Mouse (Mus musculus) hindlimb bud, embryonic 11.5 days (tissue): ENCODE measurements around the gene Fkbp2.

Experiments
- DNase-seq: peaks from one replicate; pipeline ENCODE4 v3.0.0-alpha.2; 2012; ENCODE audit warnings: low read depth, low spot score; ENCODE audit errors: extremely low spot score

Fkbp2 gene

DNA sequence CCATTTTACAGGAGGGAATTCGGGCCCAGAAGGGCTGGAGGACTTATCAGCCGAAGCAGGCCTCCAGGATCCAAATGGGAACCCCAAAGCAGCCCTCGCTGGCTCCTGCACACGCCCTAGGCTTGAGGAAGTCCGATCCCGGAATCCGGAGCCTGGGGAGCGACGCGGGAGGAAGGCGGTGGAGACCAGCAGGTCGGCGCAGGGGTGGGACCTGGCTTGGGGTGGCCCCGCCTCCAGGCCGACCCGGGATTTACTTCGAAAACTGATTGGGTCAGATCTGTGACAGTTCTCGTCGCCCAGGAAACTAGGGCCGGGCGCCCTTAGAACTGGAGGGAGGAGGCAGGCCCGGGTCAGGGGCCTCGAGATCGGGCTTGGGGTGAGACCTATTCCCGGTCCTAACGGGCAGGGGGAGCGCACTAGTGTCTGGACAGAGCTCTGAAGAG is 38.0 kb downstream of the Fkbp2 start, which contains the start of gene Gpr137:
Gpr137 (minus strand) TSS at position 232 of the 443 bp plus-strand sequence.
- no peak for DNase-seq

GRCm38 (mm10) chr19:6941372-6942248 is 38.7 kb downstream of the Fkbp2 start, which contains the start of gene Bad:
TSS of gene Bad (plus strand) at chr19:6941861.
- DNase-seq = no peak

- no peak for DNase-seq
These were observed 39.6 kb downstream of the Fkbp2 start for GRCm38 (mm10) chr19:6940396-6941351.

GRCm38 (mm10) chr19:6939106-6940002 is 40.9 kb downstream of the Fkbp2 start:
- DNase-seq = no peak

GRCm38 (mm10) chr19:6937541-6938465 is 42.5 kb downstream of the Fkbp2 start:
- DNase-seq = no peak

DNA sequence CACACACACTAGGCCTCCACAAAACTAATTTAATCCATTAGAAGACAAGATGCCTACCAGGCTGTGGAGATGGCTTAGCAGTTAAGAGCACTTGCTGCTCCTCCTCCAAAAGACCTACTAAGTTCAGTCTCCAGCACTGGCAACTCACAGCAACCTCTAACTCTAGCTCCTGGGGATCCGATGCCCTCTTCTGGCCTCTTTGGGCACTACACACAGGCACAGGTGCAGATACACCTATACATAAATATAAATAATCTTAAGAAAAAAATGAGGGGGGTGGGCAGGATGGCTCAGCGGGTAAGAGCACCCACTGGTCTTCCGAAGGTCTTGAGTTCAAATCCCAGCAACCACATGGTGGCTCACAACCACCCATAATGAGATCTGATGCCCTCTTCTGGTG is 44.0 kb downstream of the Fkbp2 start:
- DNase-seq = no peak

GRCm38 (mm10) chr19:6934195-6934977 is 45.9 kb downstream of the Fkbp2 start, which contains the start of gene Kcnk4:
TSS of gene Kcnk4 (minus strand) at chr19:6934515.
- no peak for DNase-seq

DNA sequence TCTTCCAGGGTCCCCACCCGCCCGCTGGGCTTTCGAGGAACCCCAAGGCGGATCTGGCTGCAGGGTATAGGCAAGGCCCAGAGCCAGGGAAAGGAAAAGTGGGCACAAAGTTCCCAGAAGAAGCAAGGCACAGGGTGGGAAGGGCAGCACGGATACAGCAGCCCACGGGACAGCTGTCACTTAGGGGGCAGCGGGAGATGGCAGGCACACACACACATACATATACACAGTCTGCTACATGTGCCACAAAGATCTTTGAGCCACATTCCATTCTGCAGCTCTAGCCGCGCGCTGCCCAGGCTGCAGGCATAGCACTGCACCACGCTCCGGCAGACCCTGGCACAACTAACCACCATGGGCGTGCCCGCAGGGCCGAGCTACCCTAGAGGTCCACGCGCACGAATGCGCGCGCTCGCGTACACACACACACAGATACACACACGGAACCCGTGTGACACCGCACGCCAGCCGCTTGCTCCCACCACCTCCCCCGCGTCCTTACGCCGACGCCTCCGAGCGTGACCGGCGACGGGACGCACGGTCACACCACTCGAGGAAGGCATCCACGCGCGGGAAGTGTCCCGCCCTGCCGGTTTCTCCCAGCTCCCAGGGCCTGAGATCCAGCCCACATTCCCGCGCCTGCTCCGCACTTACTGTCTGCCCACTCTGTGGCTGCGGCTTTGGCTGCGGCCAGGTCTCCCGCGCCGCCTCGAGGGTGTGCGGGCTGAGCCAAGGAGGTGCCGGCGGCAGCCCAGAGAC is 46.7 kb downstream of the Fkbp2 start:
- no peak for DNase-seq

- DNase-seq = no peak
These were observed 47.2 kb downstream of the Fkbp2 start for GRCm38 (mm10) chr19:6933102-6933435.

DNA sequence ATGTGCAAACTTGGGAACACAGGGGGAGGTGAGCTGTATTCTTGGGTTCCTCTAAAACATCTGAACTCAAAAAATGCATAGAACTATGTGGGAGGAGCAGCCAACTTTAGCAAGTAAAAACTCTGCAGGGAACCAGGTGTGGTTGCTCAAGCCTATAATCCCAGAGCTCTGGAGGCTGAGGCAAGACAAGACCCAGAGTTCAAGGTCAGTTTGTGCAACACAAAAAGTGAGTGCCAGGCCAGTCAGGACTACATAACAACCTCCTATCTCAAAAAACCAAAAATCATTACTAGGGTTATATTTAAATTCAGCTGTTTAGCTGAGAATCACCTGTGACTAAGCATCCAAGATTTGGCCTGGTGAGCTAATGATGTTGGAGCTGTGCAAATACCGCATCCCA is 48.3 kb downstream of the Fkbp2 start:
- no peak for DNase-seq

DNA sequence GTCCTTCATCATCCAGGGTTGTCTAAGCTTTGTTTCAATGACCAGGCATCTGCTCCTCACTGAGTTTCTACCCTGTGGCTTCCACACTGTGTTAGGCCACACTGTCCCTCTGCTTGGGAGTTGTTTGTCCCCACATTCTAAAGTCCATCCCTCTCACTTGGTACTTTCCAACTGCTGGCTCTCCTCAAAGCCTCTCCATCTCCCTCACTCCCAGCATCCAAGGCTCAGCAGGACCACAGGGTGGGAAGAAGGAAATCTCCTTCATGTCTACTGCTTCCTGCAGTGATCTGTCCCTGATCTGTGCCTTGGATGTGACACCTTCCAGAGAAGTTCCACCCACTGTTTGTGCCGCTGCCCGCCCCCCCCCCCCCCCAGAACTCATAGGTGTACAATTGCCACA is 49.3 kb downstream of the Fkbp2 start:
- no peak for DNase-seq

DNA sequence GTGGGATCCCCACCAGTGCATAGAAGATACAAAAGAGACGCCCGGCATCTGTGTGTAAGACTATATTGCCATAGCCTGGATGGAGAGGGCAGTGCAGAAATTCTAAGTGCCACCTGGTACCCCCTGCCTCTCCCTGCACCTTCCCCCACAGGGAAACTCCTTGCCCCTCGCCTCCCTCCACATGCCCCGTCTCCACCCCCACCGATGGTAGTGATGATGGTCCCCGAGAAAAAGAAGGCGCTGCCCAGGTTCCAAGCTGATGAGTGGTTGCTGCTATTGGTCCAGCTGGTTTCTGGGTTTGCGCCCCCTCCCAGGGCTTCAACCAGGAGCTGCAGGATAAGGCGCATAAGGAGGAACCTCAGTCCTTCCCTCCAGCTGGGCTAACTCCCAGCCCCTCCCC is 52.2 kb downstream of the Fkbp2 start:
- no peak for DNase-seq
